Mouse (Mus musculus): ENCODE results near the gene Frmpd3. TPM values are rescaled to one million over a fixed set of nuclear protein-coding genes. Genes with fewer than 3 reads are reported as not detected.
"Not testable (repeated sequence)": the region's sequence is repeated elsewhere in the genome, so short reads cannot be mapped to it uniquely, and the experiment has no call there.

Gene Frmpd3
- not detected in 2 replicates for total RNA-seq (2017)

GRCm38 (mm10) chrX:140341656-140342392, at the start of gene Frmpd3:
Frmpd3 (plus strand) TSS chrX:140342263.
- peak; percentile 49 to 58; a peak in 3 of 4 replicates for ATAC-seq (replicated peaks in 1 of 2; ENCODE audit: insufficient read depth in 1 of 2, low FRiP score in 2 of 2, low TSS enrichment in 1 of 2, low read depth in 1 of 2, poor library complexity in 2 of 2, severe bottlenecking in 2 of 2)

DNA sequence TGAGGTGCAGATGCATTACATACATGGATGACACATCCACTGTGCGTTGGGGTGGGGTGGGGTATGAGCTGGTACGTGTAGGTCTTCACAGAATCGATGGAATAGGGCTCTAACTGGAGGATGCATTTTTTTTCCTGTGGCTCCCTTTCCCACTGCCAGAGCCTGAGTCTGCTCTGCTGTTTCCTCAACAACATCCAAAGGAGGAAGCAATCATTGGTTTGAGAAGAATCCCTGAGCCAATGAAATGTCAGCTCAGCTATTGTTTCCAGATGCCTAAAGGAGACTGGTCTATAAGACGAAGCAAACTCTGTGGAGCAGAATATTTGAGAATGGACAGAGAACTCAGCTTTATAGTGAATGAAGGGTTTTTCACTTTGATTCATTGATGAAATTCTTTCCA, 38.3 kb upstream of the Frmpd3 start:
- no peak for ATAC-seq (replicated peaks in 1 of 2; ENCODE audit: insufficient read depth in 1 of 2, low FRiP score in 2 of 2, low TSS enrichment in 1 of 2, low read depth in 1 of 2, poor library complexity in 2 of 2, severe bottlenecking in 2 of 2)

- no peak for ATAC-seq (replicated peaks in 1 of 2; ENCODE audit: insufficient read depth in 1 of 2, low FRiP score in 2 of 2, low TSS enrichment in 1 of 2, low read depth in 1 of 2, poor library complexity in 2 of 2, severe bottlenecking in 2 of 2)
These were observed 36.4 kb upstream of the Frmpd3 start for GRCm38 (mm10) chrX:140305652-140306051.

DNA sequence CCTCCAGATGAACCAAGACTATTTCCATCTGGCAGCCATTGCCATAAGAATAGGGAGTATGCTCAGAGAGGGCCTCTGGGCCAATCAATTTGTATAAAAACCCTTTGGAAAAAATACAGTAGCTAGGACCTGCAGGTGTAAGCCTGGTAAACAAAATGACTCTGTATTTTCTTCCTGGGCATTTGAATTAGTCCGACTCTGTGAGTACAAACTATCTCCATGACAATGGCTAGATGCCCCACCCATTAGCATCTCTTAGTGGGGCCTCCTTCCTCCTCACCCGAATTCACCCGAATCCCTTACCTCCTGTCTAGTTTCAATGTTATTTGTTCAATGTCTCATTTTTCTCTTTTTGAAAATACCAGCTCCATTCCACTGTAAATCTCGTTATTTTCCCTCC, 24.1 kb upstream of the Frmpd3 start:
- no peak for ATAC-seq (replicated peaks in 1 of 2; ENCODE audit: insufficient read depth in 1 of 2, low FRiP score in 2 of 2, low TSS enrichment in 1 of 2, low read depth in 1 of 2, poor library complexity in 2 of 2, severe bottlenecking in 2 of 2)

DNA sequence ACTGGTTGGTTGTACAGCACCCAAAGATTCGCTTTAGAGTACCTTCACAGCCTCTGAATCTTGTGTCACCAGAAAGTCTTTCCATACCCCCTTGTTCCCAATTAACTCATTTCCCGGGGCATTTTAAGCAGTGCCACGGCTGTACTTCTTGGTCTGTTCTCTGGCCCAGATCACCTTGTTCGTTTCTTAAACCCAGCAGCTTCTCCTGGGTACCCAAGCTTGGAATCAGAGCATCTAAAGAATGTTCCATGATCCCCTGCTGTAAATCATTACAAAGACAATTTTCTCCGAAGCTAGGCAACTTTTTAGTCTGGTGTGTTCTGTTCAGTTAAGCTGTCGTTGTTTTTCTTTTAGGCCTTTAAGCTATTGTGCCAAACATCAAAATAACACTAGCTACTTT, 22.9 kb upstream of the Frmpd3 start:
- no peak for ATAC-seq (replicated peaks in 1 of 2; ENCODE audit: insufficient read depth in 1 of 2, low FRiP score in 2 of 2, low TSS enrichment in 1 of 2, low read depth in 1 of 2, poor library complexity in 2 of 2, severe bottlenecking in 2 of 2)

DNA sequence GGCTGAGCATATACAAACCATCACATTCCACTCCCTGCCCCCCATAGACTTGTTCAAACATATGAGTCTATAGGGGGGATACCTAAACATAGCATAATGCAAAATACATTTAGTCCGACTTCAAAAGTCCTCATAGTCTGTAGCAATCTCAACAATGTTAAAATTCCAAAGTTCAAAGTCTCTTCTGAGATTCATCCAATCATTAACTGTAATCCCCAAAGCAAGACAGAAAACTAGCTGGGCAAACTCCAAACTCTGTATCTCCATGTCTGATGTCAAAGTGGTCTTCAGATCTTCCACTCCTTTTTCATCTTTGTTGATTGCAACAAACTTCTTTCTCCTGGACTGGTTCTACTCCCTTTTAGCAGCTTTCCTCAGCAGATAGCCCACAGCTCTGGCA, 21.4 kb upstream of the Frmpd3 start:
- not testable (repeated sequence) for ATAC-seq (replicated peaks in 1 of 2; ENCODE audit: insufficient read depth in 1 of 2, low FRiP score in 2 of 2, low TSS enrichment in 1 of 2, low read depth in 1 of 2, poor library complexity in 2 of 2, severe bottlenecking in 2 of 2)

DNA sequence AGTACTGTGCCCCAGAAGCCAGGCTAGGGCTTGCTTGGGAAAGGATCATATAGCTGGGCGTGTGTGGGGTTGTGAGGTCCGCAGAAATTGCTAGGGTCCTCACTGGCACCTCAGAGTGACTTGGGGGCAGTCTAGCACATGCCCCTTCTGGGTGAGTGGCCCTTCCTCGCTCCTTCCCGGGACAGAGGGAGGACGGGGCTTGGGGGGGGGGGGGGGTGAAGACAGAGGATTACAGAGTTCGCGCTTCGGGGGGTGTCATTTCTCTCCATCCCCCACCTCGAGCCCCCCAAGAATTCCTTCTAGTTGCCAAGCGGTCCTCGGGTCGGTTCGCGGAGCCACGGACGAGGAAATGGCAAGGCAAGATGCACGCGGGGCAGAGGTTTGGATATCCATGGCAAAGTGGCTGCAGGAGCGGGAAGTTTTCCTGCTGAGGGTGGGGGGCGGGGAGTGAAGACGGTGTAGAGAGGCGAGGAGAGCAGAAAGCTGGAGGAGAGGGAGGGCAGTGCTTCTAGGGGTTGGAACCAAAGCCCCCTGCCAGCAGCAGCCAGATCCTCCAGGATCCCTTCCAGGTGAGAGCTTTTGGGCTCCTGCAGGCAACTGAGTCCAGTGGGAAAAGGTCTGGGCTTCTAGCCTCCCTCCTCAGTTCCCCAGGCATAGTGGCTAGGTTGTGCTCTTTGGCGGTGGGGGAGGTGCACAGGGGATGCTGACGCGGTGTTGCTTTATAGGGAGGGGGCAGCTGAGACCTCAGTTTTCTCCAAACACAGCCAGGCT, 515 bp downstream of the Frmpd3 start:
- ATAC-seq (replicated peaks in 1 of 2; ENCODE audit: insufficient read depth in 1 of 2, low FRiP score in 2 of 2, low TSS enrichment in 1 of 2, low read depth in 1 of 2, poor library complexity in 2 of 2, severe bottlenecking in 2 of 2), result no peak

DNA sequence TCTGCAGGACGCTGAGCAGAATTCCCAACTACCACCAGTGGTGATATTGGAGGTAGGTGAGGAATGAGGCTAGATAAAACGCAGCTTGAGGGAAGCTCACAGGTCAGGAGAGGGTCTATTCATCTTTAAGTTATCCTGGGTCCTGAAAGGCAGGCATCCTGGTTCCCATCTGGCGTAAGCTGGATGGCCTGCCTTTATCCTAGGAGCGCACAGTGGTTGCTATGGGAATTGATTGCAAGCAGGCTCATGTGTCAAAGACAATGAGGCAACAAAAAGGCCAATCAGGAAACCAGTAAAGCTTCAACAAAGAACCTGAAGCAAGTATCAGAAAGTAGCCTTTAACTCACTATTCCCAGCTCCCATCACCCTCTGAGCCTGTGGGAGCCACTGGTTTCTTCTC, 33.6 kb downstream of the Frmpd3 start:
- ATAC-seq (replicated peaks in 1 of 2; ENCODE audit: insufficient read depth in 1 of 2, low FRiP score in 2 of 2, low TSS enrichment in 1 of 2, low read depth in 1 of 2, poor library complexity in 2 of 2, severe bottlenecking in 2 of 2), result no peak

- no peak for ATAC-seq (replicated peaks in 1 of 2; ENCODE audit: insufficient read depth in 1 of 2, low FRiP score in 2 of 2, low TSS enrichment in 1 of 2, low read depth in 1 of 2, poor library complexity in 2 of 2, severe bottlenecking in 2 of 2)
These were observed 57.9 kb downstream of the Frmpd3 start for GRCm38 (mm10) chrX:140399986-140400385.

DNA sequence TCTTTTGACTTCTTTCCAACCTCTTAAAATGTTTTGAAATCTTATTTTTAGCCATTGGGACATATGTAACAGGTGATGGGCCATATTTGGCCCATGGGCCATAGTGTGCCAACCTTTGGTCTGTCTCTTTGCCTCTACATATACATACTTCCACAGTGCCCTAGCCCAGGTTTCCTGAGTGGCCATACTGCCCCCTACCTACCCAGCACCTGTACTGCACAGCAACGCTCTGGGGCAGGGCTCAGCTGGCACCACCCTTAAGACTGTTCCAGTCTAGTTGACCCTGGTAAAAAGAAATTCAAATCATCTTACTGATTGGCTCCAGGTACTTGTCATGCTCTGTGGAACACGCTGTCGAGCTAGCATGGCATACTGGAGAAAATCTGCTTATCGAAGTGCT, 60.8 kb downstream of the Frmpd3 start:
- 0 out of 4 replicates have a peak, but pooled peaks of 1 of the 2 experiments have one; percentile 48 for ATAC-seq (replicated peaks in 1 of 2; ENCODE audit: insufficient read depth in 1 of 2, low FRiP score in 2 of 2, low TSS enrichment in 1 of 2, low read depth in 1 of 2, poor library complexity in 2 of 2, severe bottlenecking in 2 of 2)

GRCm38 (mm10) chrX:140406079-140406478, 64.0 kb downstream of the Frmpd3 start:
- no peak for ATAC-seq (replicated peaks in 1 of 2; ENCODE audit: insufficient read depth in 1 of 2, low FRiP score in 2 of 2, low TSS enrichment in 1 of 2, low read depth in 1 of 2, poor library complexity in 2 of 2, severe bottlenecking in 2 of 2)

DNA sequence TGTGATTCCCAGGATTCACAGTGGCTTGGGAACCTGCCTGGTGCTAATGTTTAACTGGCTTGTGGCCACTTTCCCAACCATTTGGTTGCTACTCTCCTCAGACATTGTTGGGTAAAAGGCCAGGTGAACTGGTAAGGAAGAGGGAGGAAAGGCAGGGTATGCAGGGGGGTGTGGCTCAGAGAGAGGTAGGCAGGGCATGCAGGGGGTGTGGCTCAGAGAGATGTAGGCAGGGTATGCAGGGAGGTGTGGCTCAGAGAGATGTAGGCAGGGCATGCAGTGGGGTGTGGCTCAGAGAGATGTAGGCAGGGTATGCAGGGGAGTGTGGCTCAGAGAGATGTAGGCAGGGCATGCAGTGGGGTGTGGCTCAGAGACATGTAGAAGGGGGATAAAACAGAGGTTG, 64.4 kb downstream of the Frmpd3 start:
- ATAC-seq (replicated peaks in 1 of 2; ENCODE audit: insufficient read depth in 1 of 2, low FRiP score in 2 of 2, low TSS enrichment in 1 of 2, low read depth in 1 of 2, poor library complexity in 2 of 2, severe bottlenecking in 2 of 2), result peak; percentile 32 to 39; a peak in 3 of 4 replicates

DNA sequence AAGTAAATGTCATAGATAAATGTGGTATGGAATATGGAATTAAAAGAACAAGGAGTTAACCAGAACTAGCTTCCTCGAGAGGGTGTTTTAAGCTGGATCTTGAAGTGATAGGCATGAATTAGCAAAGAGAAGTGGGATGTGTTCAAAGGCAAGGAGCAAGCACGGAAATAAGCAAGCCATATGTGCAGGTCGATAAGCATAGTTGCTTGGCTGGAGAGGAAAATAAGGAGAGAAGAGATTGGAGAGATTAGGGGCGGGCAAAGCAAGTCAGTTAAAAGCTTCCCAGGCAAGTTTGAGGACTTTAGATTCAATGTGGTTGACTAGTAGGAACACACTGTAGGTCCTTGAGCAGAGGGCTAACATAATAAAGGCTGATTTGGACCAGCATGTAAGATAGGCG, 65.5 kb downstream of the Frmpd3 start:
- ATAC-seq (replicated peaks in 1 of 2; ENCODE audit: insufficient read depth in 1 of 2, low FRiP score in 2 of 2, low TSS enrichment in 1 of 2, low read depth in 1 of 2, poor library complexity in 2 of 2, severe bottlenecking in 2 of 2), result no peak

DNA sequence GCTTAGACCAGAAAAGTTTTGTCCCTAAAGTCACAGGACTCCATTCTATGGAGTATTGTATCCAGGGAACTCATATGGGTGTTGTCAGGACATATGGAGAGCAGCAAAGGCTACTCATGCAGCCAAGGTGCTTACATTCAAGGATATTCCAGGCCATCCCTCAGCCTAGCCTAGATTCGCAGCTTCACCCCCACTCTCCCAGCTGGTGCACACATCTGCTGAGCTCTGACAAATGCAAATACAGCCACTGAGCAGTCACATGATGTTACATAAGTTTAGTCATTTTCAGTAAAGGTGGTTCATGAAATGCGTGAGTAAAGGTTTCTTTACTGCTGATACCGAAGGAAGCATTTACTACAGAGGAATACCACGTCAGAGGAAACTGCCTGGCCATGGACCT, 76.4 kb downstream of the Frmpd3 start:
- no peak for ATAC-seq (replicated peaks in 1 of 2; ENCODE audit: insufficient read depth in 1 of 2, low FRiP score in 2 of 2, low TSS enrichment in 1 of 2, low read depth in 1 of 2, poor library complexity in 2 of 2, severe bottlenecking in 2 of 2)

DNA sequence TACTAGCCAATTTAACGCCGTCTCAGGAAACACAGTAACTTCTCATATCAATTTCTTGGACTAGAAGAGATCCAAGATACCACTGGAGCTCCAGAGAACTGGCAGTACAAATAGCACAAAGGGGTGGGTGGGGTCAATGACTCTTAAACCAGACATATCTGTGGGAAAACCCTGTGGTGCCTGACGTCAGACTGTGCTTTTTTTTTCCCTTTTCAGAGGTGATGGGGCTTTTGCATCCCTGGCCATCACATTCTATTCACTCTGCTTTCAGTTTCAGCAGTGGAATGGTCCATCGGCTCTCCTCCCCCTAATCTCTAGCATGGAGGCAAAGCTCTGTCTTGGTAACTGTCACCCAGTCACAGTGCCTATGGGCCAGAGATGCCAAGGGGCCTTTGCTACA, 85.1 kb downstream of the Frmpd3 start:
- ATAC-seq (replicated peaks in 1 of 2; ENCODE audit: insufficient read depth in 1 of 2, low FRiP score in 2 of 2, low TSS enrichment in 1 of 2, low read depth in 1 of 2, poor library complexity in 2 of 2, severe bottlenecking in 2 of 2), result no peak

- no peak for ATAC-seq (replicated peaks in 1 of 2; ENCODE audit: insufficient read depth in 1 of 2, low FRiP score in 2 of 2, low TSS enrichment in 1 of 2, low read depth in 1 of 2, poor library complexity in 2 of 2, severe bottlenecking in 2 of 2)
These were observed 86.2 kb downstream of the Frmpd3 start for GRCm38 (mm10) chrX:140428252-140428651.

GRCm38 (mm10) chrX:140429985-140430384, 87.9 kb downstream of the Frmpd3 start:
- ATAC-seq (replicated peaks in 1 of 2; ENCODE audit: insufficient read depth in 1 of 2, low FRiP score in 2 of 2, low TSS enrichment in 1 of 2, low read depth in 1 of 2, poor library complexity in 2 of 2, severe bottlenecking in 2 of 2), result no peak

GRCm38 (mm10) chrX:140430506-140430905, 88.4 kb downstream of the Frmpd3 start:
- ATAC-seq (replicated peaks in 1 of 2; ENCODE audit: insufficient read depth in 1 of 2, low FRiP score in 2 of 2, low TSS enrichment in 1 of 2, low read depth in 1 of 2, poor library complexity in 2 of 2, severe bottlenecking in 2 of 2), result no peak

DNA sequence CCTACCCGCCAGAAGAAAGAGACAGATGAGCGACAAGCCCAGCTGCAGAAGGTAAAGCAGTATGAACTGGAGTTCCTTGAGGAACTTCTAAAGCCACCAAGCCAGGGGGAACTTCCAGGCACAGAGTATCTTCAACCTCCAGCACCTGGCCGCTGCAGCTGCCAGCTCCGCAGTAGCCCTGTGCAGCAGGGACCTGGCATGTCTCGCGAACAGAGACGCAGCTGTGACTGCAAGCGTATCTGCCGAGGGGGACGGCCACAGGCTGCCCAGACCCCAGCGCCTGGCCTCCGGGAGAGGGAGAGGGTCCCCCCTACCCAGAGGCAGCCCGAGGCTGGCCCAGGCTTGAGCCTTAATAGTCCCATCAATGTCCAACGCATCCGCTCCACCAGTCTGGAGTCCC, 89.9 kb downstream of the Frmpd3 start:
- ATAC-seq (replicated peaks in 1 of 2; ENCODE audit: insufficient read depth in 1 of 2, low FRiP score in 2 of 2, low TSS enrichment in 1 of 2, low read depth in 1 of 2, poor library complexity in 2 of 2, severe bottlenecking in 2 of 2), result no peak
